Comparison of ENCODE assay signal across 11 mouse cellular contexts in the genomic region with DNA sequence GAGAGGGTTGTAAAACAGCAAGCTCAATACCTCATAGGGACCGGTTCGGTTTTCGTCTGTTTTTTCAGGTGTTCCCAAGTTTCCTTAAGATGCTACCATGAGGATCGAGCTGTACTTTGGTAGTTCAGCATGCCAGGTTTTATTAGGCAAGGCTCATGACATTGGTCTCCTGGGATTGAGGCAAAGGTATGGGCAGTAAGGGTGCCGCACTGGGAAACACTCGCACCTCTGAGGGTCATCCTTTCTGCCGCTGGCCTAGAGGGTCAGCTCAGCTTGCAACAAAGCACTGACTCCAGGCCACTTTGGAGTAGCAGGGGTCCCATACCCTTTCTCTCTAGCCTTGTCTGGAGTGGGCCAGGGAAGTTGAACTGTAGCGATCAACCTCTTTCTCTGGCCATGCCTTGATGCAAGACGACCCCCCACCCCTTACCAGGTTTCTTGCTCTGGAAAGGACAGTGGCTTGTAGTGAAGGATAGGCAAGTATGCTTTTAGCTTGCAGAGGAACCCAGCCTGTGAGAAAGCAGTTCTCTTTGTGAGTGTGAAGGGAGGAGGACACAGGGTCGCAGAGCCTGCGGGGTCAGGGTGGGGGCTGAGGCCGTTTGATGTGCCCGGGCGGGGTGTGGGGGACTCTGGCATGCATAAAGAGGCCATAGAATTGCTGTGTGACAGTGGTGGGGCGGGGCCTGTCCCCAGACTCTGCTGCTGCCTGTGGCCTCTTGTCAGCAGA. TPM values are rescaled to one million over a fixed set of nuclear protein-coding genes. Genes with fewer than 3 reads are reported as not detected.
DNase-seq lines count a peak whose midpoint lies in the region; ATAC-seq and TF ChIP-seq lines count a peak whose summit lies in the region.
"Had no signal": no experiment of that assay in that cellular context is flagged by ENCODE, and none has a peak within 500 bp of the region (broad histone marks: within the 10 kb centered on the region; RNA-seq: fewer than 3 reads in every experiment).

No protein-coding gene starts in this region.

- WGBS in heart, embryonic 13.5 days, result 36% methylated on average over 15 of the region's 15 CpGs
- 6% methylated on average over 15 of the region's 15 CpGs for WGBS in hindbrain, embryonic 14.5 days

- H3K9ac ChIP-seq in heart, embryonic 13.5 days, result peak overlapping the region; percentile 35; the same call in 1 of the 2 replicates
- no peak overlapping the region for H3K9ac ChIP-seq in hindbrain, embryonic 14.5 days

- DNase-seq in heart, adult 8-10 months (ENCODE audit: low spot score), result no peak
- no peak for DNase-seq in G1E (ENCODE audit: low spot score)
- DNase-seq in hindbrain, embryonic 14.5 days (ENCODE audit: low spot score), result no peak
- DNase-seq in mesoderm, embryonic 11.5 days (ENCODE audit: low read depth, low spot score), result peak; percentile 65
- DNase-seq in adrenal gland, adult 18-20 months (ENCODE audit: low spot score in 2 of 2), result no peak
- no peak for DNase-seq in frontal cortex, postnatal 14 days (ENCODE audit: low spot score in 2 of 2)
- no peak for DNase-seq in heart, adult 11 months
- DNase-seq: B cell, adult 2 months; cerebellum, postnatal 25 days; gastrocnemius, postnatal 25 days had no signal

- no peak overlapping the region for H3K4me2 ChIP-seq in heart, embryonic 13.5 days
- H3K4me2 ChIP-seq in hindbrain, embryonic 14.5 days (replicated peaks), result no peak overlapping the region

- no peak overlapping the region for H3K4me3 ChIP-seq in heart, embryonic 13.5 days
- H3K4me3 ChIP-seq in G1E (ENCODE audit: low read depth, low read length), result peak overlapping the region; percentile 21; the same call in 1 of the 2 replicates
- H3K4me3 ChIP-seq in hindbrain, embryonic 14.5 days (replicated peaks; ENCODE audit: low read length), result no peak overlapping the region

- no peaks in the 10 kb centered on the region for H3K36me3 ChIP-seq in heart, embryonic 13.5 days
- H3K36me3 ChIP-seq in G1E (replicated peaks), result peaks cover 71% of the 10 kb centered on the region
- no peaks in the 10 kb centered on the region for H3K36me3 ChIP-seq in hindbrain, embryonic 14.5 days (replicated peaks; ENCODE audit: control insufficient read depth, insufficient read depth)

- no peaks in the 10 kb centered on the region for H3K9me3 ChIP-seq in heart, embryonic 13.5 days
- no peaks in the 10 kb centered on the region for H3K9me3 ChIP-seq in G1E (replicated peaks)
- no peaks in the 10 kb centered on the region for H3K9me3 ChIP-seq in hindbrain, embryonic 14.5 days (ENCODE audit: control insufficient read depth, low read length)

- no peak for ATAC-seq in heart, embryonic 13.5 days (ENCODE audit: extremely low read depth, insufficient number of reproducible peaks, low FRiP score, low TSS enrichment)
- 0 out of 2 replicates have a peak, but pooled peaks have one; percentile 24 for ATAC-seq in G1E (ENCODE audit: extremely low read depth, insufficient number of reproducible peaks, low FRiP score, poor library complexity, severe bottlenecking)
- ATAC-seq in hindbrain, embryonic 14.5 days (ENCODE audit: low FRiP score), result peak; percentile 41

- peaks cover 32% of the 10 kb centered on the region for H3K4me1 ChIP-seq in heart, embryonic 13.5 days
- peaks cover 94% of the 10 kb centered on the region for H3K4me1 ChIP-seq in G1E (ENCODE audit: insufficient read depth, low read depth, low read length)
- H3K4me1 ChIP-seq in hindbrain, embryonic 14.5 days (replicated peaks; ENCODE audit: control insufficient read depth, insufficient read depth, low read length), result peaks cover 15% of the 10 kb centered on the region; the same call in 1 of the 2 replicates

- H3K27ac ChIP-seq in heart, embryonic 13.5 days (replicated peaks), result no peak overlapping the region
- peak overlapping the region; percentile 51 for H3K27ac ChIP-seq in hindbrain, embryonic 14.5 days

- H3K27me3 ChIP-seq in heart, embryonic 13.5 days (replicated peaks), result peaks cover 68% of the 10 kb centered on the region
- H3K27me3 ChIP-seq in G1E (ENCODE audit: insufficient read depth, low read length), result peaks cover 80% of the 10 kb centered on the region
- 0 out of 2 replicates have a peak, but pooled peaks cover 3% of the 10 kb centered on the region for H3K27me3 ChIP-seq in hindbrain, embryonic 14.5 days (ENCODE audit: control insufficient read depth, insufficient read depth, low read length)

- TF ChIP-seq CTCF in G1E (IDR thresholded peaks at IDR 0.05; ENCODE audit: low read depth, low read length), result no peak

RNA-seq across cellular contexts. Expression of a gene that starts 9.2 kb away (rescaled TPM):
- 1.1 and 1.9 TPM in 2 replicates for polyA plus RNA-seq in heart, embryonic 13.5 days (2015; fragmentation: Nextera tagmentation; extraction: Ambion mirVana)
- 1 to 10 TPM; 2.4 to 4.7 (median 3.3) TPM for total RNA-seq in heart, adult 8-10 months (2022)
- total RNA-seq in G1E (2014; fragmentation: Nextera tagmentation) (36.9 and 48.1 TPM in 2 replicates), G1E (2017) (51.4 and 56.6 TPM in 2 replicates)
- 12.3 and 14.4 TPM in 2 replicates for polyA plus RNA-seq in G1E (2012)
- 0.82 and 1.6 TPM in 2 replicates for polyA plus RNA-seq in hindbrain, embryonic 14.5 days (2014; fragmentation: Nextera tagmentation; extraction: Ambion mirVana)
- total RNA-seq in adrenal gland, adult 18-20 months (2021), result 10 to 100 TPM; 22.9 to 33.6 TPM

RNA-seq across cellular contexts. Expression of a gene that starts 35.5 kb away (rescaled TPM):
- 11.8 and 12.8 TPM in 2 replicates for polyA plus RNA-seq in heart, embryonic 13.5 days (2015; fragmentation: Nextera tagmentation; extraction: Ambion mirVana)
- 10 to 100 TPM; 62.5 to 79.4 (median 76.0) TPM for total RNA-seq in heart, adult 8-10 months (2022)
- total RNA-seq in G1E (2014; fragmentation: Nextera tagmentation) (166 and 187 TPM in 2 replicates), G1E (2017) (67.4 and 83.2 TPM in 2 replicates)
- polyA plus RNA-seq in G1E (2012), result 4.1 and 5.1 TPM in 2 replicates
- polyA plus RNA-seq in hindbrain, embryonic 14.5 days (2014; fragmentation: Nextera tagmentation; extraction: Ambion mirVana), result 13.1 and 14.1 TPM in 2 replicates
- total RNA-seq in adrenal gland, adult 18-20 months (2021), result 10 to 100 TPM; 79.8 to 86.4 TPM

Comparison
In these comparisons a context has a peak if more than half of its experiments do, and no peak if none do; other contexts are left out.
1. RNA of a gene that starts 9.2 kb away (total RNA-seq): 36.9 to 56.6 TPM in G1E and 22.9 to 33.6 TPM in adrenal gland, adult 18-20 months; 2.4 to 4.7 TPM in heart, adult 8-10 months; every median in the first group is over 4 times any median in the second.